Mouse (Mus musculus): ENCODE measurements around the gene Taf1d.

DNA sequence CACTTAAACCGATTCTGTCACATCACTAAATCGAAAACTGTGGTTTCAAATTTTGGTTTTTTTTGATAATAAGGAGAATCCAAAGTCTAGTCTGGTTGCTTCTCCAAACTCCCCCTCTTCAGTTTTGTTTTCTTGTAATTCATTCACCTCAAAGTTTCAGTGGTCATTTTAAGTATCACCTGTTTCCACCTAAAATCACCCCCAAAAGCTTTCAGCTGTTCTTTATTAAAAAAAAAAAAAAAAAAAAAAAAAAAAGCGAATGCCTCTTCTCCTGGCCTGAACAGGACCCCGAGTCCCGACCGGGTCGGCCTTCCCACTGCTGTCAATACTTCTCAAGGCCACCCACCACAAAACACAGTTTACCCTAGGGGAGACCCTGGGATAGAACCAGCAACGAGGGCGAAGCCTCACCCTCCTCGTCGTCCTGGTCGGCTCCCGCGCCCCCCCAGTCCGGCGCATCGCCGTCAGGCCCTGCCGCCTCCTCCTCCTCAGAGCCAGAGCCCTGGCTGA lies 26.8 kb upstream of the Taf1d start:
- TF ChIP-seq POLR2A (IDR thresholded peaks at IDR 0.05; ENCODE audit: control insufficient read depth, low read depth, low read length) (no peak), CTCF (IDR thresholded peaks at IDR 0.05; ENCODE audit: control insufficient read depth, insufficient read depth, insufficient replicate concordance, low read depth, low read length) (no peak)

All from testis, adult 2 months (tissue).